Mouse (Mus musculus): ENCODE data around the gene Prkca. TPM values are rescaled to one million over a fixed set of nuclear protein-coding genes. Genes with fewer than 3 reads are reported as not detected.

The Prkca gene
- polyA plus RNA-seq, 1 experiment from 2014 or later: 8.5 TPM

DNA sequence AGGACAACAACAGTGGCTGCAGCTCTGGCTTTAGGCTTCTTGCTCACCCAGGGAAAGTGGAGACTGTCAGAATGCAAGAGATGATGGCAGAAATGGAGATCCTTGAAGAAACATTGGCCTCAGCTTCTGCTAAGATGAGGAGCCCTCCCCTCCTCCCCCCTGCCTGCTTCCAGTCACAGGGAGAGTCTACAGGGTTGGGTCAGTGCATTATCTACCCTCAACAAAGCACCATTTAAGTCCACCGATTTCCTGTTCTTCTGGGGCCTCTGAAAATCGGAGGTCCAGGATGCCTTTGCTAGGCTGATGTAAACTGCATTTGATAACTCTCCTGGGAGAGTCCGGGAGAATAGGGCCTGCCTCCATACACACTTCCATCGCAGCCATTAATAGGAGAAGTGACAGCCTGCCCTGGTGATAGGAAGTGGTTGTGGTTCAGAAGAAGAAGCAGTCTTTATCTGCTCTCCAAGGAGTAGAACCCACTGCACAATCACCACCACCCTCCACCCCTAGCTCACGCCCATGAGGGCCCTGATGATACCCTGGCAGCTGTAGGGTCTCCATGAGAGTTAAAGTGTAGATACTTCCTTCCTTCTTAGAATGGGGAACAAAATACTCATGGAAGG is 108.5 kb downstream of the Prkca start:
- no peak overlapping the region for H3K9ac ChIP-seq
- no peak overlapping the region for H3K4me3 ChIP-seq
- H3K4me1 ChIP-seq: no peaks in the 10 kb centered on the region; the same call in 1 of the 2 replicates
- WGBS: 77% methylated on average over 5 of the region's 5 CpGs
- H3K27ac ChIP-seq: no peak overlapping the region
- no peaks in the 10 kb centered on the region for H3K36me3 ChIP-seq
- no peak overlapping the region for H3K4me2 ChIP-seq (replicated peaks)
- no peaks in the 10 kb centered on the region for H3K9me3 ChIP-seq
- no peak for ATAC-seq (ENCODE audit: low FRiP score, low read depth)
- no peaks in the 10 kb centered on the region for H3K27me3 ChIP-seq (replicated peaks)

- no peaks in the 10 kb centered on the region for H3K36me3 ChIP-seq
- H3K27ac ChIP-seq: no peak overlapping the region
- H3K9ac ChIP-seq: no peak overlapping the region
- ATAC-seq (ENCODE audit: low FRiP score, low read depth): no peak
- no peak overlapping the region for H3K4me3 ChIP-seq
- 75% methylated on average over 5 of the region's 5 CpGs for WGBS
- no peaks in the 10 kb centered on the region for H3K9me3 ChIP-seq
- H3K4me2 ChIP-seq (replicated peaks): no peak overlapping the region
- H3K27me3 ChIP-seq (replicated peaks): no peaks in the 10 kb centered on the region
- no peaks in the 10 kb centered on the region; the same call in 1 of the 2 replicates for H3K4me1 ChIP-seq
Measured at GRCm38 (mm10) chr11:108233015-108233414, 110.7 kb downstream of the Prkca start.

DNA sequence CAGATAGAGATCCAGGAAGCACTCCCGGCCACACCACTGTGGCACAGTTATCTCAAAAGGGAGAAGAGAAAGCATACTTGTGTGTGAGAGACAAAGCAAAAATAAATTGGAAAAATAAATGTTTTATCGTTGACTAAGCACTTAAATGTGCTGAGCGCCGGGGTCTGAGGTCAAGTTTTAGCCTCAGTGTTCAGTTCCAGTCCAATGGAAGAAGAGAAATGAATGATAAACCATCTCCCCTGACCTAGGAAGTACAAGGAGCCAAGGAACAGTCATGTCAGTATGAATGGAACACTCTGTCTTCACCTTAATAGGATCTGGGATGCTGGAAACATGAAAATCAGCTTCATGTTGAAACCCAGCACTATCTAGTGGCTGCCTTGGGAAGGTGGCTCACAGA is 113.6 kb downstream of the Prkca start:
- no peak for ATAC-seq (ENCODE audit: low FRiP score, low read depth)
- Histone ChIP-seq H3K9ac (no peak overlapping the region), H3K27ac (no peak overlapping the region), H3K36me3 (no peaks in the 10 kb centered on the region), H3K4me3 (no peak overlapping the region), H3K4me2 (replicated peaks) (no peak overlapping the region), H3K27me3 (replicated peaks) (no peaks in the 10 kb centered on the region), H3K9me3 (no peaks in the 10 kb centered on the region), H3K4me1 (peaks cover 3% of the 10 kb centered on the region; the same call in 1 of the 2 replicates)
- WGBS: 95% methylated on average over 4 of the region's 4 CpGs

DNA sequence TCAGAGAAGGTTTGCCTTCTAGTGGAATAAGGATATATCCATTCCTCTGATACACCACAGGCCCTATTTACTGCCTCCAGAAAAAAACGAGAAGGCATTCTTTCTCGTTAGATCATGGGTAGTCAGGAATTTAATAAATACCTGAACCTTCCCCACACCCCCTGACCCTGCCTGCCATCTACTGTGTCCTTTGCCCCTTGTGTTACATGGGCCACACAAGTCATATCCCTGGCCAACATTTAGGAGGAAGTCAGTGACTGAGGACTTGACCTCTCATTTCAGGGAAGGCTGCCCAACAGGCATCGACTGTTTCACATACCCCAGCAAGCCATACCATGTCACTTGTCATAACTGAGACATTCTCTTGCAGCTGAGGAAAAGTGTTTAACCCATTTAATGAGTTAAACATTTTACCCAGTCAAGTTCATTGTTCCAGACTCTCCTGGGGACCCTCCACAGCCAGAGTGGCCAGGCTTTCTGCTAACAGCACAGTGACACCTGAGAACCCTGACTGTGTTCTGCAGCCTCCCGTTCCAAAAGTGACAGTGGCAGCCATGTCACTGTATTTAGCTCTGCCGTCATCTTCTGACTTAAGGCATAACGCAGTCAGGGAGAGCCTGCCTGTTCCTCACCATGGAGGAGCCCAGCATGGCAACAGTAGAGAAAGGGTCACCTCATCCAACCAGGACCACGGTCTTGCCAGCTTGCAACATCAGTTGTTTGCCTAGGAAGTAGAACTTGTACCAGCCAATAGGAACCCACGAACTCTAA is 114.4 kb downstream of the Prkca start:
- H3K4me3 ChIP-seq: no peak overlapping the region
- no peak overlapping the region for H3K9ac ChIP-seq
- H3K4me1 ChIP-seq: peaks cover 7% of the 10 kb centered on the region
- H3K9me3 ChIP-seq: no peaks in the 10 kb centered on the region
- no peak for ATAC-seq (ENCODE audit: low FRiP score, low read depth)
- H3K4me2 ChIP-seq (replicated peaks): no peak overlapping the region
- WGBS: 85% methylated on average over 8 of the region's 8 CpGs
- H3K27ac ChIP-seq: no peak overlapping the region
- no peaks in the 10 kb centered on the region for H3K36me3 ChIP-seq
- no peaks in the 10 kb centered on the region for H3K27me3 ChIP-seq (replicated peaks)

- no peaks in the 10 kb centered on the region for H3K9me3 ChIP-seq
- no peak overlapping the region for H3K9ac ChIP-seq
- no peak overlapping the region for H3K4me3 ChIP-seq
- WGBS: 87% methylated on average over 4 of the region's 4 CpGs
- no peaks in the 10 kb centered on the region for H3K36me3 ChIP-seq
- no peak overlapping the region for H3K4me2 ChIP-seq (replicated peaks)
- ATAC-seq (ENCODE audit: low FRiP score, low read depth): no peak
- peaks cover 15% of the 10 kb centered on the region for H3K4me1 ChIP-seq
- no peaks in the 10 kb centered on the region for H3K27me3 ChIP-seq (replicated peaks)
- no peak overlapping the region for H3K27ac ChIP-seq
Measured at GRCm38 (mm10) chr11:108228497-108228896, 115.2 kb downstream of the Prkca start.

GRCm38 (mm10) chr11:108226248-108226647 is 117.5 kb downstream of the Prkca start:
- Histone ChIP-seq H3K4me1 (peaks cover 25% of the 10 kb centered on the region), H3K4me3 (no peak overlapping the region), H3K4me2 (replicated peaks) (no peak overlapping the region), H3K9me3 (no peaks in the 10 kb centered on the region), H3K27ac (no peak overlapping the region), H3K36me3 (no peaks in the 10 kb centered on the region), H3K9ac (no peak overlapping the region), H3K27me3 (replicated peaks) (no peaks in the 10 kb centered on the region)
- WGBS: 79% methylated on average over 5 of the region's 5 CpGs
- no peak for ATAC-seq (ENCODE audit: low FRiP score, low read depth)

DNA sequence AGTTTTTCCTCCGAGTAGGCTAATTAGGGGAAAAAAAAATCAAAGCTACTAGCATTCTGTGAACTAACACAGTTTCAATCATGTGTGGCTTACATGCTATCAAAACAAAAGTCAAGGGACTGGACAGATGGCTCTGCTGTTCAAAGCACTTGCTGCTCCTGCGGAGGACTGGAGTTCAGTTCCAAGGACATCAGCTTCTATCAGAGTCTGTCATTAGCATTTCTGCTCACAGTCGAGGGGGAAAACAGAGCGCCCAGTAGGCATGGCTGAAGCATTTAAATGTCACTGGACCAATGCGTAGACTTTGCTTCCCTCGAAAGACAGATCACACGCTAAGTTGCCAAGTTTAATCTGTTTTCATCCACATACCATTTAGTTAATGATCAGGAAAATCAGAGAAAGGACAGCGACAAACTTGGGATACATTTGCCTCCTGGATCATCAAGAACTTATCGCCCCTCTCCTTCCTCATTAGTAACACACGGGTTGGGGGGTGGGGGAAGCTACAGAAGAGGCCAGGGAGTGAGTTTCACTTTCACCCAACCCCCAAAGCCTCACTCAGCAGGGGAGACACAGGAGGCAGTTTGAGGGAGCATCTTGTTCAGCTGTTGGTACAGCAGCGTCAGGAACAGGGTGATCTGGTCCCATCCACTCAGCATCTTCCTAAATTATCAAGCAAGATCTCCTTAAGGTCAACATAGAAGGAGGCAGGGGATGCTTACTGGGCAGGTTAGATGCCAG is 119.3 kb downstream of the Prkca start:
- H3K4me3 ChIP-seq: no peak overlapping the region
- no peaks in the 10 kb centered on the region for H3K36me3 ChIP-seq
- 49% methylated on average over 11 of the region's 11 CpGs for WGBS
- H3K9me3 ChIP-seq: no peaks in the 10 kb centered on the region
- H3K27ac ChIP-seq: no peak overlapping the region
- no peaks in the 10 kb centered on the region for H3K27me3 ChIP-seq (replicated peaks)
- peaks cover 25% of the 10 kb centered on the region for H3K4me1 ChIP-seq
- ATAC-seq (ENCODE audit: low FRiP score, low read depth): no peak
- no peak overlapping the region for H3K4me2 ChIP-seq (replicated peaks)
- H3K9ac ChIP-seq: no peak overlapping the region

- no peak overlapping the region for H3K27ac ChIP-seq
- no peak overlapping the region for H3K4me2 ChIP-seq (replicated peaks)
- H3K4me1 ChIP-seq: peaks cover 25% of the 10 kb centered on the region
- no peaks in the 10 kb centered on the region for H3K9me3 ChIP-seq
- WGBS: 45% methylated on average over 13 of the region's 13 CpGs
- no peak overlapping the region for H3K9ac ChIP-seq
- ATAC-seq (ENCODE audit: low FRiP score, low read depth): no peak
- H3K27me3 ChIP-seq (replicated peaks): no peaks in the 10 kb centered on the region
- no peaks in the 10 kb centered on the region for H3K36me3 ChIP-seq
- H3K4me3 ChIP-seq: no peak overlapping the region
Measured at GRCm38 (mm10) chr11:108223613-108224232, 120.0 kb downstream of the Prkca start.

GRCm38 (mm10) chr11:108223154-108223553 is 120.6 kb downstream of the Prkca start:
- H3K36me3 ChIP-seq: no peaks in the 10 kb centered on the region
- WGBS: 78% methylated on average over 6 of the region's 6 CpGs
- H3K9me3 ChIP-seq: no peaks in the 10 kb centered on the region
- H3K9ac ChIP-seq: no peak overlapping the region
- H3K4me2 ChIP-seq (replicated peaks): no peak overlapping the region
- no peak overlapping the region for H3K4me3 ChIP-seq
- no peak for ATAC-seq (ENCODE audit: low FRiP score, low read depth)
- no peaks in the 10 kb centered on the region for H3K27me3 ChIP-seq (replicated peaks)
- peaks cover 25% of the 10 kb centered on the region for H3K4me1 ChIP-seq
- H3K27ac ChIP-seq: no peak overlapping the region

GRCm38 (mm10) chr11:108222616-108223015 is 121.1 kb downstream of the Prkca start:
- Histone ChIP-seq H3K36me3 (no peaks in the 10 kb centered on the region), H3K27ac (no peak overlapping the region), H3K4me3 (no peak overlapping the region), H3K9me3 (no peaks in the 10 kb centered on the region), H3K9ac (no peak overlapping the region), H3K27me3 (replicated peaks) (no peaks in the 10 kb centered on the region), H3K4me2 (replicated peaks) (no peak overlapping the region), H3K4me1 (peaks cover 25% of the 10 kb centered on the region)
- WGBS: 83% methylated on average over 8 of the region's 8 CpGs
- no peak for ATAC-seq (ENCODE audit: low FRiP score, low read depth)

- H3K4me2 ChIP-seq (replicated peaks): no peak overlapping the region
- WGBS: 86% methylated on average over 3 of the region's 3 CpGs
- H3K9ac ChIP-seq: no peak overlapping the region
- no peaks in the 10 kb centered on the region for H3K27me3 ChIP-seq (replicated peaks)
- ATAC-seq (ENCODE audit: low FRiP score, low read depth): no peak
- H3K4me1 ChIP-seq: peaks cover 25% of the 10 kb centered on the region
- no peak overlapping the region for H3K27ac ChIP-seq
- no peaks in the 10 kb centered on the region for H3K36me3 ChIP-seq
- no peaks in the 10 kb centered on the region for H3K9me3 ChIP-seq
- no peak overlapping the region for H3K4me3 ChIP-seq
Measured at GRCm38 (mm10) chr11:108222026-108222425, 121.7 kb downstream of the Prkca start.

All from neural tube, embryonic 12.5 days (tissue).